Mouse (Mus musculus) kidney, postnatal 10 days (tissue): ENCODE results near the gene Frmd4b.
"Not testable (repeated sequence)": the region's sequence is repeated elsewhere in the genome, so short reads cannot be mapped to it uniquely, and the experiment has no call there.

Source experiments
- DNase-seq: peaks from one replicate; pipeline ENCODE4 v3.0.0; 2021; ENCODE audit warnings: mixed read lengths

Frmd4b gene

DNA sequence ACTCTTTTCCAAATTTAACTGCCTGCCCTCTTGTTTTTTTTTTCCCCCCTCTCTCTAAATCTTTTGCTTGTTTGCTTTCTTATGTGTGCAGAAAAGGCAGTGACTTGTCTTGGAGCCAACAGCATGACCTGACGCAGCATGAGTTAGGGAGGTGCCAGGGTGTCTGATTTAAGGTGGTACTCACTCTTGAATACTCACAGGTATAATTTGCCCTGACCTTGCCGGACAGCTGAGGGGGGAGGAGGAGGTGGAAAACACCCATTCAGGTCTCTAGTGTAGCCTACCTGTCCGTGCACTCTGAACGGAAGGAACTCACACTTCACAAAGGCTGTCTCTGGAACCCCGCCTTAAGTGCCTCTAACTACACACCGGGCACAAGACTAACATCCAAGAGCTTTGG, 338.5 kb downstream of the Frmd4b start:
- DNase-seq: peak; percentile 29

DNA sequence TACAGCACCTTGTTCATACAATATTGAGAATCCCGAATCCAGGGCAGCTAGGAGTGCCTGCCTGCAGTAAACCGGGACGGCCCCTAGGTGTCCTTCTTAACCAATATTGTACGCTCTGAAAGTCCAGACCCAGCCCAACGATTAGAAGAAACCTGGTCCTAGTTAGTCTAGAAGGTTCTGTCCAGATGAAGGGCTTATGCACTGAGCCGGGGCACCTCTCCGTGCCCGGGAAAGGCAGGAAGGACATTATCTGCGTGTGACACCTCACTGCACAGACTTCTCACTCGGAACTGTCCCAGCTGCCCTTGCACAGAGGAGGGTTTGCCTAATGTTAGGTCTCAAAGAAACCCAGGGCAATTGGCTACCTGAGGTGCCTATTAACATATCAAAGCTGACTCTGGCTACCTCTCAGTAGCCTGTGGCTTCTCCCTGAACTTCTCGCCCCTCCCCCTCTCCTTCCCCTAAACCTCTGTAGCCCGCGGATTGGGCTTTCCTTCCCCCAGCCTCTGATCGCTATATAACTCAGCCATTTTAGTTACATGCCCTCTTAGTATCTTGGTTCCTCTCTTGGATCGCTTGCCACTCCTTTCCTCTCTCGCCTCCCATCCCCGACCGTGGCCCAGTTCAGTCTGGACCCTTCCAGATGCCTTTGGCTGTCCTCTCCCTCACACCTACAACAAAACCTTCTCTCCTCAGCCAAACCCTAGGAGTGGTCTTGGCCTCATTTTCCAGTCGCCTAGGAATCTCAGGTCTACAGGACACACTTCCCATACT, 339.1 kb downstream of the Frmd4b start:
- peak; percentile 87 for DNase-seq

DNA sequence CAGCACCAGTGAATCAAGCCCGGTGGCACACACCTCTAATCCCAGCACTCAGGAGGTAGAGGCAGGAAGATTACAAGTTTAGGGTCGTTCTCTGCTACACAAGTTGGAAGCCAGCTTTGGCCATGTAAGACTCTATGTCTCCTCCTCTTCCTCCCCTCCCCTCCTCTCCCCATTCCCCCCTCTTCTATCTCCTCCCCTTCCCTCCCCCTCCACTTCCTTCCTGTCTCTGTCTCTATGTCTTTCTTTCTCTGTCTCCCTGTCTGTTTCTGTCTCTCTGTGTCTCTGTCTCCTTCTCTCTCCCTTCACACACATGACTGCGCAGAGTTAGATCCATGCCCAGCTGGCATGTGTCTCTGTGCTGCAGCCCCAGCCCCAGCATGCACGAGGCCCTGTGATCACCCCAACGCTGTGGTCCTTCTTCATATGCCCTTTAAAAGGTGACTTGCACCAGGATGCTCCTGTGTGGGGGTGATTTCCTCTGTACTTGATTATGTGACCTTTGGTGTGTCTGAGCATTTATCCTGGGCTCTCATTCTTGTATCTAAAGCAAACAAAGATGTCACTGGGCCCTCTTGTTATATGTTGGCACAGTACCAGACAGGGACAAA, 340.3 kb downstream of the Frmd4b start:
- DNase-seq: no peak

DNA sequence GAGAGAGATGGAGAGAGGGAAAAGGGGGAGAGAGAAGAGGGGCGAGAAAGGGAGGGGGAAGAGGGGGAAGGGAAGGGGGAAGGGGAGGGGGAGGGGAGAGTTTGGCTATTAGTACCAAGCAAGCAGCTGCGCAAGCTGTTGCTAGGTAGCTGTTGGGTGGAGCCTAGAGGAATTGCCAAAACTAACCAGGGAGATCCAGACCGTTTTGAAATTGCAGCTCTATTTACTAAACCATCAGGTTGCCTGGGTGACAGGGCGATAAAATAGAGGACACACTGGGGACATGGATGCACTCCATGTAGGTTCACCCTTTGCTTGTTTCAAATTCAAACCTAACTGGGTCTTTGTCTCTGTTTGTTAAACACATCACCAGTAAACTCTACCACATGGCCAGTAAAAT, 341.0 kb downstream of the Frmd4b start:
- no peak for DNase-seq

DNA sequence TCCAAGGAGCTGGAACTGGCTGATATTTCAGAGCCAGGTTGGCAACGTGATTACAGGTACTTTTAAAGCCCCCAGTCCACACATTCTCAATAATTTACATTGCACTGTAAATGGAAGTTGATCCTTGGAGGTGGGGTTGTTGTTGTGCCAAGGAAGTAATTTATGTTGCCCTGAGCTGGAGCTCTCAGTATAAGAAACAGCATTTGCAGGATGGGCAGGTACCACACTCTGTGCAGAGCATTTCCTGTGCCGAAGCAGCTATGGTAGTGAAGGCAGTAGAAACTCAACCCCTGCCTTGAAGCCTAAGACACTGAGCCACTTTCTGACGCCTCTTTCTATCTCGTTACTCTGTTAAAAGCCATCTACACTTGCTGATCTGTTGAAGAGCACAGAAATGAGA, 341.6 kb downstream of the Frmd4b start:
- DNase-seq: no peak

DNA sequence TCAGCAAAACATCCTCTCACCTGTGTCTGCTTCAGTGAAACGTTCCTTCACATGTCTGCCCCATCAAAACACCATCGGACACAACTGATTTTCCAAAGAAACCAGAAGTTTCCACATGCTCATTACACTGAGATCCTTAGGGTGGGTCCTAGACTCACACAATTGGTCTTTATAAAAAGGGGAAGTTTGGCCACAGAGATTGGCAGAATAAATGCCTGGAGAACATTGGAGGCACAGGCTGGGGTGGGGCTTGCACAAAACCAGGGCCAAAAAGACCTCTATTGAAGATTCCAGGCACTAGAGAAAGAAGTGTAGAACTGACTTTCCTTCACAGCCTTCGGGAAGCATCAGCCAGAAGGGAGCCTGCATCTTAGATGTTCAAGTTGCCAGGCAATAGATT, 343.6 kb downstream of the Frmd4b start:
- no peak for DNase-seq

DNA sequence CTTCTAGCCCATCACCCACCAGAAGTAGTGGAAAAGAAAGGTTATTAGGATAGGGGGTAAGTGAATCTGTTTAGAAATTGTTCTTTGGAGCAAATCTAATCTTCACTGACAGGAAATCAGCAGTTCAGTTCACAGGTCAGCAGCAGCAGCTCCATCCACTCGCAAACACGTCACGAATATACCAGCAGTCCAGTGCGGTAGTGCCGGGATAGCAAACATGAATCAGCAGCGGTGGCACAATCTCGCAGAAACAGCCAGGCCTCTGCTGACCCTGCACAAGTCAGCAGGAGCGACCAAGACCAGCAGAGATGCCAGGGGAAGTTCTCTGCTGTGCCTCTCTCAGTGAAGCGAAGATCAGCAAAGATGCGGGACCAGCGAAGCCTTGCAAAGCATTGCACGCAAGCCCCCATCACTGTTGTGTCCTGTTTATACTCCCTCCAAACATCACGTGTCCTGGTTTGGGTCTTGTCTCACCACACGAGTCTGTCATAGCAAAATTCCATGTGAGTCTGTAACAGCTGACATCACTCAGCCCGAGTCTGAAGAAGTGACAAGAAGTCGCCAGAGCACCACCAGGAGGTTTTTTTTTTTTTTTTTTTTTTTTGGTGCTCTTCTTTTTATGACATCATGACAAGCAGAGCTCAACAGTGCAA, 344.2 kb downstream of the Frmd4b start:
- no peak for DNase-seq

DNA sequence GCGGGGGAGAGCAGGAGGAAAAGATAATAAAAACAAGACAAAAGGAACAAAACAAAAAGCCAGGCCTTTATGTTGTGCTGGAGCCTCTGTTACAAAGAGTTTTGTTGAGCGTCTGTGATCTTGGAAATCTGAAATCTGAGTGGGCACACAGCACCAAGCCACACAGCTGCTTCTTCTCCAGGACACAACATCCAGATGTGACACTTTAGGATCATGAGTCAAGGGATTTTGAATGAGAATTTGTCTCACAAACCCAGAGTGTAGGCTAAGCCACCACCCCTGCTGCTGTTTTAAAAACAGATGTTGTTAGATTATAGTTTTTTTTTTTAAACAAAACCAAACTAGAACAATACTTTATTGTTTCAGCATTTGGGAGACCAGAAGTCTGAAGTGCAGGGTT, 345.0 kb downstream of the Frmd4b start:
- no peak for DNase-seq

DNA sequence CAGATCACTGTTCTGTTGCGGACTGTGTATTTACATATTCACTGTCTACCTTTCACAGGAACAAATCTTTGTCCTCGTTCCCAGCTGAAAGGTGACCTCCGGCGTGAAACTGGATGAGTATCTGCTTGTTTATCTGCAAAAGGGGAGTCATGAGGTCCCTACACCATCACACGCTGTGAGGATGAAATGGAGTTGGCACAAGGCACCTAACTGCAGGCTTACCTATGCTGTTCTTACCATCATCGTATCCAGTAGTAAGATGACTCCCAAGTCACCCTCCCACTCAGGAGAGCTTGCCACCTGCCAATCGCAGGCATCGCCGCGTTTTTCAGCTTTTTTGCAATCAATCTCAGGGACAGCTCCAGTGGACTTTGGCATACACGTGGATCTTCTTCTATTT, 347.7 kb downstream of the Frmd4b start:
- no peak for DNase-seq

DNA sequence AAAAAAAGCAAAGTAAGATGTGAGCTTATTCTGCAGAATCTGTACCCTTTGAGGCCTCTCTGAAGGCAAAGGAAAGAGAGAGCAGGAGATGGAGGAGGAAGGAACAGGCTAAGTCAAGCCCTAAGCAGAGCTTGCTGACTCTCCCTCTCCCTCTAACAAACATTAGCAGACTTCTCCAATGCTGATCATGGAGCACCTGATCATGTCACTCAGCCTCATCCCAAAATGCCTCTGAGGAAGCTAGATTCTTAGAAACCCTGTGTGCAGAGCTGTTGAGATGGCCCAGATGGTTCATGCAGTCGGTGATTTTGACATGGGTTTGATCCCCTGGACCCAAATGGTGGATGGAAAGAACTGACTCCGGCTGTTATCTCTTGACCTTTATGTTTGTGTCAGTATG, 350.2 kb downstream of the Frmd4b start:
- no peak for DNase-seq

DNA sequence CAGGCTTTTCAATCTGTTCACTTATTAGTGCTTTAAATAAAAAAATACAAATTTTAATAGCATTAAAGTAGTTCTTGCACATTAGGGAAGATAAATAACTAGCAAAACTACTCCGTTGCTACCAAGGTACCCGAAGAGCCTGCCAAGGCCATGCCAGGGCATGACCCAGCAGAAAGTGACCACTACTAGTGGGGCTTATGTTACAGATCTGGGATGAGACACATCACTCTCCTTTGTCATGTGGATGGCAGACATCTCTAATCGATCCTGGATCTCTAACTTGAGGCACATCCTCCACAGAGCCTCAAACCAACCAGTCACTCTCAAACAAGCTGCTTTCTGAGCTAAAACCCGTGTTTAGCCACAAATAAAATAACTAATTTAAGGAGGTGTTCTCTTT, 350.7 kb downstream of the Frmd4b start:
- DNase-seq: no peak

DNA sequence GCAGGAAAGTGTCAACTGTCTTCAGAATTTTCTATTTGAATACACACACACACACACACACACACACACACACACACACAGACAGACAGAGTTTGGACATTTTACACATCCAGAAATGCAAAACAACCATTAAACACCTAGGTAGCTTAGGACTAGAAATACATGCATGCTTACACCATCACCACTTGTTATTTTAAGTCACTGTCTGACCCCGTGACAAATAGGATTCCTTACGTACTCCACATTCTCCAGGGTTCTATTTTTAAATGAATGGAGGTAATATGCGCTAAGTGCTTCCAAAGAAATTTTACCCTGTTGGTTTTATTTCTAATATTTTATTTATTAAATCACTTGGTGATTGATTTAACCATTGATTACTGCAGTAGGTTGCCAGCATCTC, 351.6 kb downstream of the Frmd4b start:
- no peak for DNase-seq

DNA sequence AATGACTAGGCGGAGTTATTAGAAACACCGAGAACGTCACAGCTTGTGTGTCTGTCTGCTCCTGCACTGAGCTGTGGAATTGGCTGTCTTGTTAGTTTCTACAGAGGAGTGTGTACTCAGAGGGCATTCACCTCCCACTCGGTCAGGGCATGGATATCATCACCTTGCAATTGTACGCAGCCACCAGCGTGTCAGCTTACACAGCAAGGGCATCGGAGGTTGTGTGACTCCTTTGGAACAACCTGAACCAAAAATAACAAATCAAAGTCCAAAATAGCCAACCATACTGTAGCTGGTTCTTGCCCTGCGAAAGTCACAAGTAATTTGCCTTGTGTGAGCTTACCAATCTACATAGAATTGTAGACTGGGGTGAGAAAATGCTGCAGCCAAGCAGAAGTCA, 352.1 kb downstream of the Frmd4b start:
- DNase-seq: no peak

DNA sequence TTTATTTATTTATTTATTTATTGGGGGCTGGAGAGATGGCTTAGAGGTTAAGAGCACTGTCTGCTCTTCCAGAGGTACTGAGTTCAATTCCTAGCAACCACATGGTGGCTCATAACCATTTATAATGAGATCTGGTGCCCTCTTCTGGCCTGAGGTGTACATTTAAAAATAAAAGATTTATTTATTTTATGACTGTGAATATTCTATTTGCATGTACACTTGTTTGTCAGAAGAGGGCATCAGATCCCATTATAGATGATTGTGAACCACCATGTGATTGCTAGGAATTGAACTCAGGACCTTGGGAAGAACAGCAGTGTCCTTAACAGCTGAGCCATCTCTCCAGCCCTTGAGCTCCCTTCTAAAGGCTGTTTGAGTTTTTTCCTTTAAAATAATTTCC, 353.6 kb downstream of the Frmd4b start:
- not testable (repeated sequence) for DNase-seq

DNA sequence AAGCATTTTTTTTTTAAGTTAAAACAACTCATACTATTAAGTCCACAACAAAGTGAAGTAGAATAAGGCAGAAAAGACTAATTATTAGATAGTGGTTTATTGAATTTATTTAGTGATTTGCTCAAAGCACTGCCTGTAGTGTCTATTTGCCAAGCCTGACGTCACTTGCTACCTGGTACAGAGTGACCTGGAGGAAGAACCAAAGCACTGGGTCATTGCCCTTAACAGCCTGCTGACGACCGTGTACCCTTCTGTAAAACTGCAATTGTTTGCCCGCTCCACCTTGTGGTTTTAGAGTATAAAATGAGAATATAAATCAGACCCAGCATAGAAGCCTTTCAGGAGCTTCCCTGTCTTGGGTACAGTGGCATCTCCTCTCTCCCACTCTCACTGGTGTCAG, 355.1 kb downstream of the Frmd4b start:
- DNase-seq: no peak

DNA sequence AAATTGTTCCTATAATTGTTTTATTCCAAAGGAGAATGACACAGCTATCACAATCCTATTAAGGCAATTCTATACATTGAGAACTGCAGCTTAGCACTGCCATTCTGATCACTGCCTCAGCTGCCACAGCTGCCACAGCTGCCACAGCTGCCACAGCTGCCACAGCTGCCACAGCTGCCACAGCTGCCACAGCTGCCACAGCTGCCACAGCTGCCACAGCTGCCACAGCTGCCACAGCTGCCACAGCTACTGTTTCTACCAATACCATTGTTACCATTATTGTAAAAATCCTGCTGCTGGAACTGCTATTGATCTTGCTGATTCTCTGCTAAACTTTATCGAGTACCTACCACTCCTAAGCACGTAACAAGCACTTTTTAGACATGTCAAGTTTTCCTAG, 357.4 kb downstream of the Frmd4b start:
- not testable (repeated sequence) for DNase-seq

DNA sequence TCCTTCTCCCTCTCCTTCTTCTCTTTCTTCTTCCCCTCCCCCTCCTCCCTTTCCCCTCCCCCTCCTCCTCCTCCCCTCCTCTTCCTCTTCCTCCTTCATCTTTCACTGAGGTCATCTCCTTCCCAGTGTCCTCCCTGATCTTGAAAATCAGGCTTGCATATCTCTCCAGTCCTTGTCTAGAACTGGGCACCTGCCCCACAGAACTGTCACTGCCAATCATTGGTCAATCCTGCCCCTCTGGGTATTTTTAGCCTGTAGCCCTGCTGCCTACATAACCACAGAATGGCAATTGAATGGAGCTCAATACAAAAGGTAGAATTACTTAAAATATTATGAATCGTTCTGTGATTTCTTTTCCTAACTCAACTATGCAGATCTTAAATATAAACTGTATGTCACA, 358.9 kb downstream of the Frmd4b start:
- DNase-seq: no peak

DNA sequence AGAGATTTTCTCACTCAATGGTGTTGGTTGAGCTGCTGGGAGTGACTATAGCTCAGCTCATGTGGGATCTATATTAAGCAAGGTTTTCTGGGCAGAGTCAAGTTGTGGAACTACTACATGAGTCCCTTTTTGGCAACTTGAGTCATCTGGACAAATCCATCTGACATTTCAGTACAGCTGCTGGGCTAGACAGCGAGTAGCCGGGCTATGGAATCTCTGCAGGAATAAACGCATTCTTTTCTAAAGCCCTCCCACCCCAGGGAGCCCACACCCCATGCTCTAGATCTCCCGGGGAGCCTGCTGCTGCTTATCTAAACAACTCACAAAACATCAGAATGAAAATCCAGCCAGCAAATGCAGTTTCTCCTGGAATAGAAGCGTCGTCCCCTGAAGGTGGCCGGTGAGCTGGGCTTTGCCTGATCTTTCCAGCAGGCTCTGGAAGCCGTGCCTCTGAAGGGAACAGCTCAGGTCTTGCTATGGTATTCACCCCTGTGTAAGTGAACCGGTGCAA, 364.6 kb downstream of the Frmd4b start, which contains the start of gene Lmod3:
Gene Lmod3 (minus strand): TSS at position 49 of the 511 bp plus-strand sequence.
- peak; percentile 32 for DNase-seq

DNA sequence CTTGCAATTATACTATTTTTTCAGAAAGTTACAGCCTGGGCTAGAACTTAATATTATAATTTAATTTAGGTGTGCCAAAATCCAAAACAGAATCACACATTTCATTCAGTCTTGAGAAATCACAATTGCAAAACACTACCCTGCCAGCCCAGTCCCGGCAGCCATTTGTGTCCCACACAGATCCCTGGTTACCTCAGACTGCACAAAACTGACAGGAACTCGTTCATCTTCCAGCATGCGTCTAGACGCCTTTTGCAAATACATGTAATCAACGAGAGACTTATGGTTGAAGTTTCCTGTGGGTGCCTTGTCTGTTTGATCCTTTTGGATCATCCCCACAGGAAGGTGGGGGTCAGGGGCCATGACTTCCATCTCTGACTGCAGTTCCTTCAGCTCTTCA, 365.3 kb downstream of the Frmd4b start:
- DNase-seq: no peak

DNA sequence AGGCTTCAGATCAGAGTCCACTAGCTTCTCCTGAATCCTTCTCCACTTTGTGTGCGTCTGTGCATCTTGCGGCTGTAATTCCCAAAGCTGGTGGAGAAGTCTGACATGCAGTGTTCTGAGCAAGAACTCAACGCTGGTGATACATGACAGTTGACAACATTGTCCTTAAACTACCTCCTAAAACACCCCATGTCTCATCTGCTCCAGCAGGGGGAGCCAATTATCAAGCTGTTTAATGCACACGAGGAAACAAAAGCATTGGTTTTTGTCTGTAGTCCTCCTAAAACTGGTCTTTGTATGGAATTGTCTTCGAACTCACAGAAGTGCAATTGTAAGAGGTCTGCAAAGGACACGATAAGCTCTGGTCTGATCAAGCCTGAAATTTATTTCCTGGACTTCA, 366.4 kb downstream of the Frmd4b start:
- DNase-seq: peak; percentile 78

DNA sequence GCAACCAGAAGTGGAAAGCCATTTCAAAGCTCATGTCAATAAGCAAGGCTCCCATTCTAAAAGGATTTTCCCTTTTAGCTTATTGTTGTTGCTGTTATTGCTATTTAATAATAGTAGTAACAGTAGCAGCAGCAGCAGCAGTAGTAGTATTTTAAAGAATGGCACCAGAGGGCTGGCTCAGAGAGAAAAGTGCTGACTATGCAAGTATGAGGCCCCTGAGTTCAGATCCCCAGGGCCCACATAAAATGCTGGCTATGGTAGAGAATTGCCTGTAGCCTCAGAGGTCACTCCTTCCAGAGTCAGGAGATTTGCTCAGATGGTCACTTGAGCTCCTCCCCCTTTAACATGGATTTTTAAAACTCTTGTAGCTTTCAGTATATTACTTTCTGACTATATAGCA, 372.1 kb downstream of the Frmd4b start:
- no peak for DNase-seq

DNA sequence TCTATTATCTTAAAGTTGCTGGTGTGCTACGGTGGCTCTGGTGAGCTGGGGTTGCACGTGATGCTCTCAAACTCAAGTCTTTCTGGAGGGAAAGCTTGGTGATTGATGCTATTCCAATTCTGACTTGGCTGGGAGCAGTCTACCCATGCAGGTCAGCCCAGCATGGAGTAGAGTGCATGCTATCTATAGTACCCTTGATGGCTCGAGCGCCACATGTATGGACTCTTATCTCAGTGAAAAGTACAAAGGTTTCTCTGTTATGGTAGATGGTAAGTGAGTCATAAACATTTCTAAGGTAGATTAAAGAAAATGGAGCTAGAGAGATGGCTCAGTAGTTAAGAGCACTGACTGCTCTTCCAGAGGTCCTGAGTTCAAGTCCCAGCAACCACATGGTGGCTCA, 374.8 kb downstream of the Frmd4b start:
- no peak for DNase-seq

DNA sequence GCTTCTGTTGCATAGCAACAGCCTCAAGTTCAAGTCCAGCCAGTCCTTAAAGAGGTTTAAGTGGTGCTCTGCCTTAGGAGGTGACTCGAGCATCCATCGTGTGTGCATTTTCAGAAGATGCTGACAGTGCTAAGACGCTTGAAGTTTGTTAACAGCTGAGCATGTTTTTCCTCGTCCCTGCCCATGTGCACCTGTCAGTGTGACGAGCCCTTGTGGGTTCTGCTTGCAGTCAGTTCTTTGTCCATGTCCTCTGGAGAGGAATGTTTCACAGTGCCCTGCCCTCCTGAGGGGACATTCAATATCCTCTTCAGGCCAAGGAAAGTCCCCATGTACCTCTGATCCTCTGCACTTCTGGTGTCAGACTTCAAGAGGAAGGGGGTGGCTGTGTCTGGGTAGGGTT, 377.2 kb downstream of the Frmd4b start:
- no peak for DNase-seq

DNA sequence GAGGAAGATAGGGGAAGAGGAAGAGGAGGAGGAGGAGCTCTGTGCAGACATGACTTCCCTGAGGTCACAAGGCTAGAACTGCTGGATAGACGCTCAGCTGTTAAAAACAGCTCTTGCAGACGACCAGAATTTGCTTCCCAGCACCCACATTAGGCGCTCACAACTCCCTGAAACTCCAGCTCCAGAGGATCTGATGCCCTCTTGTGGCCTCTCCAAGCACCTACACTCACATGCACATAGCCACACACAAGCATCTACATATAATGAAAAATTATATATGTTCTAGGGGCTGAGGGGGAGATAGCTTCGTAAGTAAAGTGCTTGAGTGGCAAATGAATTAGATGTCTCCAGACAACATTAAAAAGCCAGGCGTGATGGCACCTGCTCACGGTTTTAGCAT, 378.0 kb downstream of the Frmd4b start:
- no peak for DNase-seq
